In genomic region chr7:29411216-29411816, GRCm38 (mm10) we compare ENCODE assay signal across 12 mouse cellular contexts.
DNase-seq lines count a peak whose midpoint lies in the region; ATAC-seq and TF ChIP-seq lines count a peak whose summit lies in the region.
"Had no signal": no experiment of that assay in that cellular context is flagged by ENCODE, and none has a peak within 500 bp of the region (broad histone marks: within the 10 kb centered on the region; RNA-seq: fewer than 3 reads in every experiment).

No protein-coding gene starts in this region.

- no peaks in the 10 kb centered on the region for H3K9me3 ChIP-seq in kidney, postnatal 0 days (replicated peaks; ENCODE audit: low read length)
- H3K9me3 ChIP-seq in hindbrain, embryonic 15.5 days = no peaks in the 10 kb centered on the region
- no peaks in the 10 kb centered on the region for H3K9me3 ChIP-seq in midbrain, embryonic 11.5 days (ENCODE audit: control insufficient read depth, low read length)
- H3K9me3 ChIP-seq: liver, embryonic 15.5 days had no signal

- 74% methylated on average over 4 of the region's 4 CpGs for WGBS in kidney, postnatal 0 days
- 48% methylated on average over 4 of the region's 4 CpGs for WGBS in hindbrain, embryonic 15.5 days
- whole genome bisulfite sequencing in midbrain, embryonic 11.5 days = 53% methylated on average over 4 of the region's 4 CpGs

- H3K4me3 ChIP-seq in kidney, postnatal 0 days (replicated peaks; ENCODE audit: low read depth, low read length) = no peak overlapping the region
- no peak overlapping the region for H3K4me3 ChIP-seq in hindbrain, embryonic 15.5 days
- H3K4me3 ChIP-seq in midbrain, embryonic 11.5 days (ENCODE audit: low read depth, low read length) = no peak overlapping the region
- H3K4me3 ChIP-seq: heart, adult 2 months; liver, embryonic 15.5 days had no signal

- no peak for TF ChIP-seq CTCF in kidney, postnatal 0 days (IDR thresholded peaks at IDR 0.05; ENCODE audit: low read depth)

- H3K4me2 ChIP-seq in kidney, postnatal 0 days (ENCODE audit: low read length) = no peak overlapping the region
- no peak overlapping the region for H3K4me2 ChIP-seq in hindbrain, embryonic 15.5 days
- no peak overlapping the region for H3K4me2 ChIP-seq in midbrain, embryonic 11.5 days
- H3K4me2 ChIP-seq: liver, embryonic 15.5 days had no signal

- no peaks in the 10 kb centered on the region for H3K27me3 ChIP-seq in kidney, postnatal 0 days (ENCODE audit: insufficient read depth, low read length)
- H3K27me3 ChIP-seq in hindbrain, embryonic 15.5 days = no peaks in the 10 kb centered on the region
- no peaks in the 10 kb centered on the region for H3K27me3 ChIP-seq in midbrain, embryonic 11.5 days (ENCODE audit: control insufficient read depth, insufficient read depth, low read length)
- H3K27me3 ChIP-seq: liver, embryonic 15.5 days had no signal

- H3K27ac ChIP-seq in kidney, postnatal 0 days = no peak overlapping the region
- H3K27ac ChIP-seq in hindbrain, embryonic 15.5 days (replicated peaks) = peak overlapping the region; percentile 36; the same call in 1 of the 2 replicates
- peak overlapping the region; percentile 48; the same call in 1 of the 2 replicates for H3K27ac ChIP-seq in midbrain, embryonic 11.5 days (ENCODE audit: low read depth, low read length)
- H3K27ac ChIP-seq: heart, adult 2 months; liver, embryonic 15.5 days had no signal

- H3K36me3 ChIP-seq in kidney, postnatal 0 days (ENCODE audit: insufficient read depth, low read length) = no peaks in the 10 kb centered on the region
- H3K36me3 ChIP-seq in hindbrain, embryonic 15.5 days = no peaks in the 10 kb centered on the region
- no peaks in the 10 kb centered on the region for H3K36me3 ChIP-seq in midbrain, embryonic 11.5 days (ENCODE audit: control insufficient read depth, insufficient read depth, low read length)
- H3K36me3 ChIP-seq: liver, embryonic 15.5 days had no signal

- no peak for ATAC-seq in kidney, postnatal 0 days (replicated peaks; ENCODE audit: low FRiP score, low read depth)
- peak; percentile 43; the same call in 1 of the 2 replicates for ATAC-seq in hindbrain, embryonic 15.5 days (ENCODE audit: low FRiP score, low read depth)
- peak; percentile 58 for ATAC-seq in midbrain, embryonic 11.5 days (ENCODE audit: low FRiP score)
- ATAC-seq in CD4-positive, CD25-positive, alpha-beta regulatory T cell, adult 4 months = no peak

- DNase-seq in kidney, postnatal 0 days (ENCODE audit: low spot score) = peak; percentile 40
- no peak for DNase-seq in kidney, adult 18-20 months
- no peak for DNase-seq in midbrain, embryonic 11.5 days (ENCODE audit: low spot score, missing footprints)
- DNase-seq in thymus, postnatal 0 days (ENCODE audit: low spot score) = peak; percentile 13
- DNase-seq in heart, adult 9 months (ENCODE audit: low spot score in 2 of 2) = no peak
- DNase-seq in cerebellum, postnatal 36 days = no peak
- DNase-seq: cerebellum, postnatal 25 days; heart, adult 2 months; kidney, postnatal 25 days had no signal

- no peaks in the 10 kb centered on the region for H3K4me1 ChIP-seq in kidney, postnatal 0 days (replicated peaks; ENCODE audit: insufficient read depth, low read length)
- H3K4me1 ChIP-seq in hindbrain, embryonic 15.5 days (replicated peaks) = peaks cover 22% of the 10 kb centered on the region
- H3K4me1 ChIP-seq in midbrain, embryonic 11.5 days (ENCODE audit: control insufficient read depth, insufficient read depth, low read length) = peaks cover 14% of the 10 kb centered on the region

- H3K9ac ChIP-seq in kidney, postnatal 0 days (ENCODE audit: low read depth, low read length) = no peak overlapping the region
- H3K9ac ChIP-seq in hindbrain, embryonic 15.5 days = no peak overlapping the region
- H3K9ac ChIP-seq in midbrain, embryonic 11.5 days (ENCODE audit: low read length) = no peak overlapping the region
- H3K9ac ChIP-seq: liver, embryonic 15.5 days had no signal

Comparison
In these comparisons a context has a peak if more than half of its experiments do, and no peak if none do; other contexts are left out.
1. DNase-seq: peak in kidney, postnatal 0 days (single experiment) and thymus, postnatal 0 days (single experiment); none in kidney, adult 18-20 months (single experiment), midbrain, embryonic 11.5 days (single experiment), heart, adult 9 months (0 of 2) and cerebellum, postnatal 36 days (0 of 2).
2. ATAC-seq: peak in hindbrain, embryonic 15.5 days (single experiment) and midbrain, embryonic 11.5 days (single experiment); none in kidney, postnatal 0 days (single experiment) and CD4-positive, CD25-positive, alpha-beta regulatory T cell, adult 4 months (single experiment).